Mouse (Mus musculus) olfactory bulb, adult 2 months (tissue): ENCODE results near the gene Slc25a42.

ENCODE experiments used
- CTCF ChIP-seq: fragments of 200-500 bp; IDR thresholded peaks from 2 replicates; pipeline ENCODE4 v1.5.1; 2012; ENCODE audit warnings: low read depth, mild to moderate bottlenecking, low read length, moderate library complexity; ENCODE audit not compliant: insufficient read depth
- POLR2A ChIP-seq: fragments of 200-500 bp; IDR thresholded peaks from 2 replicates; pipeline ENCODE4 v1.6.1; 2012; ENCODE audit warnings: mild to moderate bottlenecking, low read depth, low read length, moderate library complexity; ENCODE audit not compliant: insufficient read depth

- TF ChIP-seq POLR2A (no peak), CTCF (no peak)
Measured at GRCm38 (mm10) chr8:70181903-70182252, 30.2 kb downstream of the Slc25a42 start.
